Mouse (Mus musculus) liver, embryonic 16.5 days (tissue): Measurements from ENCODE around the gene Gpank1. TPM values are rescaled to one million over a fixed set of nuclear protein-coding genes. Genes with fewer than 3 reads are reported as not detected.

ENCODE experiments used
- ATAC-seq: fragments of 200-750 bp; cut with Nextera tagmentation; 2 replicates; pipeline ENCODE4 v1.8.0; 2017; ENCODE audit warnings: low read depth, mild to moderate bottlenecking, moderate number of reproducible peaks, moderate library complexity
- H3K27ac ChIP-seq: fragments of 300-500 bp; sonication (generic); 2 replicates; pipeline ENCODE4 v1.5.1; 2014; ENCODE audit warnings: mild to moderate bottlenecking, low read length
- H3K27me3 ChIP-seq: fragments of 300-500 bp; sonication (generic); 2 replicates; pipeline ENCODE4 v1.6.1; 2014; ENCODE audit warnings: low read depth, low read length, mixed read lengths; ENCODE audit not compliant: control insufficient read depth, insufficient read depth
- H3K36me3 ChIP-seq: fragments of 300-500 bp; sonication (generic); 2 replicates; pipeline ENCODE4 v1.6.1; 2014; ENCODE audit warnings: mild to moderate bottlenecking; ENCODE audit not compliant: control insufficient read depth, insufficient read depth
- H3K4me1 ChIP-seq: fragments of 300-500 bp; sonication (generic); 2 replicates; pipeline ENCODE4 v1.6.1; 2014; ENCODE audit warnings: low read depth, low read length, mixed read lengths; ENCODE audit not compliant: control insufficient read depth
- H3K4me2 ChIP-seq: fragments of 300-500 bp; sonication (generic); 2 replicates; pipeline ENCODE4 v1.6.1; 2014; ENCODE audit warnings: low read depth, low read length, mixed read lengths
- H3K4me3 ChIP-seq: fragments of 300-500 bp; sonication (generic); 2 replicates; pipeline ENCODE4 v1.5.1; 2014; ENCODE audit warnings: low read depth, mild to moderate bottlenecking, low read length
- H3K9ac ChIP-seq: fragments of 300-500 bp; sonication (generic); 2 replicates; pipeline ENCODE4 v1.6.1; 2014; ENCODE audit warnings: low read depth, low read length
- H3K9me3 ChIP-seq: fragments of 300-500 bp; sonication (generic); replicated peaks from 2 replicates; pipeline ENCODE4 v1.6.1; 2016; ENCODE audit warnings: low read length; ENCODE audit not compliant: control insufficient read depth
- WGBS: fragments of 180-500 bp; shearing (Covaris S2); extraction: QIAGEN DNeasy Blood & Tissue Kit; methylation state at CpG from one replicate; pipeline ENCODE4 v1.1.7; 2014; ENCODE audit not compliant: insufficient replicate concordance; 5-methylcytosine and 5-hydroxymethylcytosine counted together
- polyA plus RNA-seq: library from polyadenylated mRNA; unstranded; fragments of >200 nt; fragmentation: Nextera tagmentation; extraction: Ambion mirVana; gene quantifications from 2 replicates; pipeline ENCODE4 v1.2.1, GENCODE M21; 2015

The Gpank1 gene
- 12.4 and 12.9 TPM in 2 replicates for polyA plus RNA-seq

GRCm38 (mm10) chr17:35121143-35121799, at the start of gene Gpank1:
TSS of gene Gpank1 (plus strand) at chr17:35121455.
- H3K4me1 ChIP-seq: peaks cover 17% of the 10 kb centered on the region
- H3K27me3 ChIP-seq: no peaks in the 10 kb centered on the region
- H3K9ac ChIP-seq: peak within 1 kb of the TSS; percentile 97
- ATAC-seq: peak; percentile 94
- no peaks in the 10 kb centered on the region for H3K9me3 ChIP-seq
- WGBS: under 1% methylated on average over 50 of the region's 50 CpGs
- H3K27ac ChIP-seq: peak within 1 kb of the TSS; percentile 95
- H3K36me3 ChIP-seq: peaks cover 25% of the 10 kb centered on the region
- peak within 1 kb of the TSS; percentile 97 for H3K4me3 ChIP-seq
- H3K4me2 ChIP-seq: peak within 1 kb of the TSS; percentile 94

GRCm38 (mm10) chr17:35074097-35074496, 47.2 kb upstream of the Gpank1 start:
- peaks cover 6% of the 10 kb centered on the region for H3K4me1 ChIP-seq
- H3K27ac ChIP-seq: no peak overlapping the region
- no peaks in the 10 kb centered on the region for H3K36me3 ChIP-seq
- H3K27me3 ChIP-seq: peaks cover 6% of the 10 kb centered on the region
- no peak overlapping the region for H3K4me3 ChIP-seq
- 17% methylated on average over 17 of the region's 17 CpGs for WGBS
- no peak overlapping the region for H3K4me2 ChIP-seq
- no peak for ATAC-seq
- no peaks in the 10 kb centered on the region for H3K9me3 ChIP-seq
- no peak overlapping the region for H3K9ac ChIP-seq

- no peak within 1 kb of the TSS for H3K4me3 ChIP-seq
- WGBS: 40% methylated on average over 10 of the region's 10 CpGs
- no peak within 1 kb of the TSS for H3K27ac ChIP-seq
- peak within 1 kb of the TSS; percentile 33 for H3K4me2 ChIP-seq
- H3K9me3 ChIP-seq: no peaks in the 10 kb centered on the region
- no peak for ATAC-seq
- no peaks in the 10 kb centered on the region for H3K36me3 ChIP-seq
- no peak within 1 kb of the TSS for H3K9ac ChIP-seq
- H3K27me3 ChIP-seq: peaks cover 6% of the 10 kb centered on the region
- peaks cover 23% of the 10 kb centered on the region for H3K4me1 ChIP-seq
Observed at GRCm38 (mm10) chr17:35076507-35077176, 44.6 kb upstream of the Gpank1 start, which contains the start of gene Ly6g6e. TSS of gene Ly6g6e (plus strand) at chr17:35076902.

- Histone ChIP-seq H3K27me3 (peaks cover 6% of the 10 kb centered on the region), H3K9me3 (no peaks in the 10 kb centered on the region), H3K4me3 (no peak overlapping the region), H3K36me3 (no peaks in the 10 kb centered on the region), H3K4me1 (peaks cover 23% of the 10 kb centered on the region), H3K9ac (no peak overlapping the region), H3K4me2 (peak overlapping the region; percentile 33; the same call in 1 of the 2 replicates), H3K27ac (no peak overlapping the region)
- WGBS: 27% methylated on average over 2 of the region's 2 CpGs
- ATAC-seq: no peak
Observed at GRCm38 (mm10) chr17:35077285-35077684, 44.0 kb upstream of the Gpank1 start.

- WGBS: 16% methylated on average over 12 of the region's 14 CpGs
- H3K27ac ChIP-seq: no peak within 1 kb of the TSS
Observed at GRCm38 (mm10) chr17:35077786-35078233, 43.4 kb upstream of the Gpank1 start, which contains the start of gene Ly6g6d. TSS of gene Ly6g6d (minus strand) at chr17:35078065.

GRCm38 (mm10) chr17:35079778-35080177, 41.5 kb upstream of the Gpank1 start:
- H3K36me3 ChIP-seq: no peaks in the 10 kb centered on the region
- peak overlapping the region; percentile 58 for H3K9ac ChIP-seq
- peak overlapping the region; percentile 65 for H3K4me2 ChIP-seq
- H3K4me1 ChIP-seq: peaks cover 23% of the 10 kb centered on the region
- peak; percentile 96 for ATAC-seq
- WGBS: 10% methylated on average over 9 of the region's 9 CpGs
- H3K9me3 ChIP-seq: no peaks in the 10 kb centered on the region
- H3K27me3 ChIP-seq: peaks cover 6% of the 10 kb centered on the region
- H3K4me3 ChIP-seq: peak overlapping the region; percentile 34
- peak overlapping the region; percentile 80 for H3K27ac ChIP-seq

More at GRCm38 (mm10) chr17:35077786-35078233, 43.4 kb upstream of the Gpank1 start, which contains the start of gene Ly6g6d:
- peak within 1 kb of the TSS; percentile 33 for H3K4me2 ChIP-seq
- H3K9ac ChIP-seq: no peak within 1 kb of the TSS
- H3K4me3 ChIP-seq: no peak within 1 kb of the TSS
- peaks cover 23% of the 10 kb centered on the region for H3K4me1 ChIP-seq
- ATAC-seq: no peak
- no peaks in the 10 kb centered on the region for H3K9me3 ChIP-seq
- H3K36me3 ChIP-seq: no peaks in the 10 kb centered on the region
- peaks cover 6% of the 10 kb centered on the region for H3K27me3 ChIP-seq

GRCm38 (mm10) chr17:35080248-35080647, 41.0 kb upstream of the Gpank1 start:
- H3K9me3 ChIP-seq: no peaks in the 10 kb centered on the region
- ATAC-seq: peak; percentile 62
- peaks cover 23% of the 10 kb centered on the region for H3K4me1 ChIP-seq
- H3K36me3 ChIP-seq: no peaks in the 10 kb centered on the region
- peak overlapping the region; percentile 65 for H3K4me2 ChIP-seq
- H3K27ac ChIP-seq: peak overlapping the region; percentile 80
- H3K9ac ChIP-seq: peak overlapping the region; percentile 58
- peak overlapping the region; percentile 34 for H3K4me3 ChIP-seq
- peaks cover 6% of the 10 kb centered on the region for H3K27me3 ChIP-seq
- WGBS: 24% methylated on average over 6 of the region's 6 CpGs

GRCm38 (mm10) chr17:35080710-35081109, 40.5 kb upstream of the Gpank1 start:
- Histone ChIP-seq H3K9ac (no peak overlapping the region; the same call in 1 of the 2 replicates), H3K27me3 (peaks cover 6% of the 10 kb centered on the region), H3K36me3 (no peaks in the 10 kb centered on the region), H3K27ac (peak overlapping the region; percentile 80; the same call in 1 of the 2 replicates), H3K9me3 (no peaks in the 10 kb centered on the region), H3K4me2 (no peak overlapping the region; the same call in 1 of the 2 replicates), H3K4me3 (no peak overlapping the region), H3K4me1 (peaks cover 24% of the 10 kb centered on the region)
- WGBS: 86% methylated on average over 4 of the region's 4 CpGs
- no peak for ATAC-seq
